Mouse (Mus musculus): ENCODE measurements around the gene Cutal. TPM values are rescaled to one million over a fixed set of nuclear protein-coding genes. Genes with fewer than 3 reads are reported as not detected.

Gene Cutal
- polyA plus RNA-seq, 1 experiment from 2014 or later = 0.06 TPM

- H3K4me3 ChIP-seq = no peak overlapping the region
- no peaks in the 10 kb centered on the region for H3K4me1 ChIP-seq
- WGBS = 86% methylated on average over 1 of the region's 1 CpGs
- no peaks in the 10 kb centered on the region for H3K9me3 ChIP-seq
- no peak for DNase-seq (ENCODE audit: extremely low spot score, low spot score)
- no peak overlapping the region for H3K27ac ChIP-seq
- H3K36me3 ChIP-seq (replicated peaks) = peaks cover 51% of the 10 kb centered on the region
- no peaks in the 10 kb centered on the region for H3K27me3 ChIP-seq (ENCODE audit: poor library complexity, severe bottlenecking)
These were observed 26.5 kb upstream of the Cutal start for GRCm38 (mm10) chr2:34847702-34848101.

GRCm38 (mm10) chr2:34855265-34855664 is 18.9 kb upstream of the Cutal start:
- WGBS = 95% methylated on average over 4 of the region's 4 CpGs
- DNase-seq (ENCODE audit: extremely low spot score, low spot score) = no peak
- Histone ChIP-seq H3K9me3 (no peaks in the 10 kb centered on the region), H3K4me1 (no peaks in the 10 kb centered on the region), H3K36me3 (replicated peaks) (peaks cover 100% of the 10 kb centered on the region), H3K27me3 (ENCODE audit: poor library complexity, severe bottlenecking) (no peaks in the 10 kb centered on the region), H3K4me3 (no peak overlapping the region), H3K27ac (no peak overlapping the region)

- 91% methylated on average over 8 of the region's 8 CpGs for WGBS
- H3K4me1 ChIP-seq = no peaks in the 10 kb centered on the region
- no peak overlapping the region for H3K4me3 ChIP-seq
- H3K9me3 ChIP-seq = no peaks in the 10 kb centered on the region
- H3K27me3 ChIP-seq (ENCODE audit: poor library complexity, severe bottlenecking) = no peaks in the 10 kb centered on the region
- no peak overlapping the region for H3K27ac ChIP-seq
- H3K36me3 ChIP-seq (replicated peaks) = peaks cover 96% of the 10 kb centered on the region
- DNase-seq (ENCODE audit: extremely low spot score, low spot score) = no peak
These were observed 16.5 kb upstream of the Cutal start for GRCm38 (mm10) chr2:34857728-34858127.

- WGBS = 63% methylated on average over 5 of the region's 5 CpGs
- DNase-seq (ENCODE audit: extremely low spot score, low spot score) = no peak
- H3K27ac ChIP-seq = peak overlapping the region; percentile 68; the same call in 1 of the 2 replicates
- H3K9me3 ChIP-seq = no peaks in the 10 kb centered on the region
- peaks cover 25% of the 10 kb centered on the region for H3K27me3 ChIP-seq (ENCODE audit: poor library complexity, severe bottlenecking)
- peak overlapping the region; percentile 93 for H3K4me3 ChIP-seq
- H3K36me3 ChIP-seq (replicated peaks) = peaks cover 28% of the 10 kb centered on the region
- peaks cover 29% of the 10 kb centered on the region for H3K4me1 ChIP-seq
These were observed 4.5 kb upstream of the Cutal start for GRCm38 (mm10) chr2:34869680-34870079.

- Histone ChIP-seq H3K27ac (peak overlapping the region; percentile 97), H3K27me3 (ENCODE audit: poor library complexity, severe bottlenecking) (peaks cover 32% of the 10 kb centered on the region), H3K4me3 (peak overlapping the region; percentile 93), H3K36me3 (replicated peaks) (peaks cover 16% of the 10 kb centered on the region), H3K4me1 (peaks cover 30% of the 10 kb centered on the region), H3K9me3 (no peaks in the 10 kb centered on the region)
- DNase-seq (ENCODE audit: extremely low spot score, low spot score) = peak; percentile 98
- under 1% methylated on average over 67 of the region's 67 CpGs for WGBS
These were observed 3.4 kb upstream of the Cutal start for GRCm38 (mm10) chr2:34870520-34871474.

GRCm38 (mm10) chr2:34874816-34875345 is 685 bp downstream of the Cutal start, which contains the start of gene Psmd5:
Gene Psmd5, minus strand, starts transcription at chr2:34874968.
- peaks cover 32% of the 10 kb centered on the region for H3K4me1 ChIP-seq
- H3K9me3 ChIP-seq = no peaks in the 10 kb centered on the region
- no peak for DNase-seq (ENCODE audit: extremely low spot score, low spot score)
- no peaks in the 10 kb centered on the region for H3K36me3 ChIP-seq (replicated peaks)
- H3K27me3 ChIP-seq (ENCODE audit: poor library complexity, severe bottlenecking) = peaks cover 66% of the 10 kb centered on the region
- H3K4me3 ChIP-seq = peak within 1 kb of the TSS; percentile 40
- H3K27ac ChIP-seq = no peak within 1 kb of the TSS
- 12% methylated on average over 8 of the region's 8 CpGs for WGBS

GRCm38 (mm10) chr2:34880054-34880453 is 5.9 kb downstream of the Cutal start:
- Histone ChIP-seq H3K36me3 (replicated peaks) (no peaks in the 10 kb centered on the region), H3K4me3 (no peak overlapping the region), H3K27me3 (ENCODE audit: poor library complexity, severe bottlenecking) (peaks cover 60% of the 10 kb centered on the region), H3K9me3 (no peaks in the 10 kb centered on the region), H3K4me1 (peaks cover 15% of the 10 kb centered on the region), H3K27ac (no peak overlapping the region)
- DNase-seq (ENCODE audit: extremely low spot score, low spot score) = no peak
- 87% methylated on average over 10 of the region's 10 CpGs for WGBS

GRCm38 (mm10) chr2:34882757-34883156 is 8.6 kb downstream of the Cutal start:
- no peaks in the 10 kb centered on the region for H3K9me3 ChIP-seq
- peaks cover 15% of the 10 kb centered on the region for H3K4me1 ChIP-seq
- H3K4me3 ChIP-seq = no peak overlapping the region
- no peak overlapping the region for H3K27ac ChIP-seq
- no peaks in the 10 kb centered on the region for H3K36me3 ChIP-seq (replicated peaks)
- H3K27me3 ChIP-seq (ENCODE audit: poor library complexity, severe bottlenecking) = peaks cover 37% of the 10 kb centered on the region
- no peak for DNase-seq (ENCODE audit: extremely low spot score, low spot score)
- WGBS = 93% methylated on average over 2 of the region's 2 CpGs

- no peaks in the 10 kb centered on the region for H3K9me3 ChIP-seq
- 78% methylated on average over 5 of the region's 5 CpGs for WGBS
- peaks cover 32% of the 10 kb centered on the region for H3K27me3 ChIP-seq (ENCODE audit: poor library complexity, severe bottlenecking)
- DNase-seq (ENCODE audit: extremely low spot score, low spot score) = no peak
- no peak overlapping the region for H3K4me3 ChIP-seq
- H3K36me3 ChIP-seq (replicated peaks) = no peaks in the 10 kb centered on the region
- no peak overlapping the region for H3K27ac ChIP-seq
- peaks cover 15% of the 10 kb centered on the region for H3K4me1 ChIP-seq
These were observed 9.0 kb downstream of the Cutal start for GRCm38 (mm10) chr2:34883190-34883589.

GRCm38 (mm10) chr2:34884186-34884585 is 10.0 kb downstream of the Cutal start:
- no peak for DNase-seq (ENCODE audit: extremely low spot score, low spot score)
- 86% methylated on average over 2 of the region's 2 CpGs for WGBS

GRCm38 (mm10) chr2:34893950-34894349 is 19.8 kb downstream of the Cutal start:
- no peaks in the 10 kb centered on the region for H3K9me3 ChIP-seq
- 79% methylated on average over 5 of the region's 5 CpGs for WGBS
- H3K36me3 ChIP-seq (replicated peaks) = no peaks in the 10 kb centered on the region
- H3K4me3 ChIP-seq = no peak overlapping the region
- H3K27me3 ChIP-seq (ENCODE audit: poor library complexity, severe bottlenecking) = 0 out of 2 replicates have a peak, but pooled peaks cover 5% of the 10 kb centered on the region
- H3K4me1 ChIP-seq = peaks cover 6% of the 10 kb centered on the region
- no peak overlapping the region for H3K27ac ChIP-seq
- DNase-seq (ENCODE audit: extremely low spot score, low spot score) = no peak

More at GRCm38 (mm10) chr2:34884186-34884585, 10.0 kb downstream of the Cutal start:
- Histone ChIP-seq H3K4me1 (peaks cover 9% of the 10 kb centered on the region), H3K36me3 (replicated peaks) (no peaks in the 10 kb centered on the region), H3K4me3 (no peak overlapping the region), H3K27me3 (ENCODE audit: poor library complexity, severe bottlenecking) (peaks cover 25% of the 10 kb centered on the region), H3K9me3 (no peaks in the 10 kb centered on the region), H3K27ac (no peak overlapping the region)

- 0 out of 2 replicates have a peak, but pooled peaks cover 5% of the 10 kb centered on the region for H3K27me3 ChIP-seq (ENCODE audit: poor library complexity, severe bottlenecking)
- H3K27ac ChIP-seq = no peak overlapping the region
- H3K4me1 ChIP-seq = peaks cover 6% of the 10 kb centered on the region
- no peak for DNase-seq (ENCODE audit: extremely low spot score, low spot score)
- no peaks in the 10 kb centered on the region for H3K9me3 ChIP-seq
- no peak overlapping the region for H3K4me3 ChIP-seq
- WGBS = 83% methylated on average over 19 of the region's 19 CpGs
- no peaks in the 10 kb centered on the region for H3K36me3 ChIP-seq (replicated peaks)
These were observed 21.4 kb downstream of the Cutal start for GRCm38 (mm10) chr2:34895503-34896113.

All from forebrain, embryonic 10.5 days (tissue).